Mouse (Mus musculus) myocyte (in vitro differentiated cells): Measurements from ENCODE around the gene Pkp1. TPM values are rescaled to one million over a fixed set of nuclear protein-coding genes. Genes with fewer than 3 reads are reported as not detected.

Source experiments
- H3K27me3 ChIP-seq: one replicate; pipeline ENCODE4 v1.6.1; 2011; ENCODE audit not compliant: control insufficient read depth, insufficient read depth, insufficient read length
- H3K36me3 ChIP-seq: one replicate; pipeline ENCODE4 v1.6.1; 2011; ENCODE audit not compliant: control insufficient read depth, insufficient read depth
- H3K4me2 ChIP-seq: one replicate; pipeline ENCODE4 v1.6.1; 2011; ENCODE audit warnings: low read depth, control low read depth
- H3K4me3 ChIP-seq: one replicate; pipeline ENCODE4 v1.5.1; 2011; ENCODE audit warnings: mild to moderate bottlenecking, control low read depth, moderate library complexity
- H3K79me2 ChIP-seq: one replicate; pipeline ENCODE4 v1.6.1; 2011; ENCODE audit not compliant: control insufficient read depth, insufficient read depth
- H3ac ChIP-seq: one replicate; pipeline ENCODE4 v1.6.1; 2011; ENCODE audit not compliant: control insufficient read depth, insufficient read length
- CEBPB ChIP-seq: IDR thresholded peaks from 2 replicates; pipeline ENCODE4 v1.6.1; 2011; ENCODE audit warnings: mild to moderate bottlenecking, moderate library complexity; ENCODE audit not compliant: poor library complexity, insufficient read depth, severe bottlenecking
- E2F4 ChIP-seq: IDR thresholded peaks from one replicate; pipeline ENCODE4 v1.6.1; 2011; ENCODE audit warnings: mild to moderate bottlenecking, control low read depth, moderate library complexity; ENCODE audit not compliant: insufficient read depth
- MAX ChIP-seq: IDR thresholded peaks from one replicate; pipeline ENCODE4 v1.6.1; 2011; ENCODE audit warnings: low read depth, mild to moderate bottlenecking, control low read depth
- MYOD1 ChIP-seq, 3 experiments: IDR thresholded peaks; one replicate each; pipeline ENCODE4 v1.6.1; 2011; ENCODE audit warnings: control low read depth in 2 of 3, low read depth in 2 of 3, mild to moderate bottlenecking in 2 of 3, moderate library complexity in 1 of 3; ENCODE audit not compliant: insufficient read length in 2 of 3, control insufficient read depth in 1 of 3
- MYOG ChIP-seq, 3 experiments: IDR thresholded peaks; one replicate each; pipeline ENCODE4 v1.6.1; 2011; ENCODE audit warnings: control low read depth in 2 of 3, low read depth in 2 of 3, mild to moderate bottlenecking in 2 of 3; ENCODE audit not compliant: insufficient read length in 2 of 3, control insufficient read depth in 1 of 3, insufficient read depth in 1 of 3
- POLR2A ChIP-seq: IDR thresholded peaks from one replicate; pipeline ENCODE4 v1.6.1; 2011; ENCODE audit warnings: low read depth, mild to moderate bottlenecking, control low read depth, moderate library complexity; ENCODE audit not compliant: insufficient read length
- POLR2AphosphoS2 ChIP-seq: IDR thresholded peaks from one replicate; pipeline ENCODE4 v1.6.1; 2011; ENCODE audit warnings: low read depth, control low read depth; ENCODE audit not compliant: insufficient read length
- REST ChIP-seq: IDR thresholded peaks from one replicate; pipeline ENCODE4 v1.6.1; 2011; ENCODE audit warnings: mild to moderate bottlenecking, control low read depth, moderate library complexity; ENCODE audit not compliant: insufficient read depth, insufficient read length
- TCF12 ChIP-seq: IDR thresholded peaks from one replicate; pipeline ENCODE4 v1.6.1; 2011; ENCODE audit warnings: mild to moderate bottlenecking, control low read depth; ENCODE audit not compliant: poor library complexity, insufficient read depth, severe bottlenecking
- TCF3 ChIP-seq: IDR thresholded peaks from one replicate; pipeline ENCODE4 v1.6.1; 2011; ENCODE audit warnings: low read depth, control low read depth; ENCODE audit not compliant: insufficient read length
- USF1 ChIP-seq: IDR thresholded peaks from one replicate; pipeline ENCODE4 v1.6.1; 2011; ENCODE audit warnings: low read depth, mild to moderate bottlenecking, control low read depth, moderate library complexity
- polyA plus RNA-seq: library from polyadenylated mRNA; unstranded; fragments of >200 nt; fragmentation: generic; extraction: Trizol; gene quantifications from one replicate; pipeline ENCODE4 v1.2.1, GENCODE M21; 2012; ENCODE audit warnings: missing spikeins

Pkp1 gene
- polyA plus RNA-seq, 1 experiment = 74.8 TPM

- TF ChIP-seq USF1 (no peak), MAX (peak; percentile 49), POLR2AphosphoS2 (peak; percentile 65), MYOG (IDR thresholded peaks at IDR 0.05; ENCODE audit: control insufficient read depth in 1 of 3, insufficient read depth in 1 of 3, insufficient read length in 2 of 3, low read depth in 2 of 3) (peak in 1 of 3 experiments; percentile 21), MYOD1 (IDR thresholded peaks at IDR 0.05; ENCODE audit: control insufficient read depth in 1 of 3, insufficient read length in 2 of 3, low read depth in 2 of 3) (peak in 2 of 3 experiments; percentile 37 to 66)
- Histone ChIP-seq H3K4me2 (peak overlapping the region; percentile 89), H3K4me3 (peak overlapping the region; percentile 8), H3K79me2 (peaks cover 43% of the 10 kb centered on the region), H3K27me3 (no peaks in the 10 kb centered on the region), H3ac (no peak overlapping the region), H3K36me3 (peaks cover 59% of the 10 kb centered on the region)
Observed at GRCm38 (mm10) chr1:135852044-135852756, 66.8 kb downstream of the Pkp1 start.

GRCm38 (mm10) chr1:135850722-135851512, 68.1 kb downstream of the Pkp1 start:
- peak overlapping the region; percentile 89 for H3K4me2 ChIP-seq
- H3K36me3 ChIP-seq = peaks cover 60% of the 10 kb centered on the region

GRCm38 (mm10) chr1:135847611-135848351, 71.2 kb downstream of the Pkp1 start:
- H3K36me3 ChIP-seq = peaks cover 48% of the 10 kb centered on the region
- peak overlapping the region; percentile 89 for H3K4me2 ChIP-seq
- no peaks in the 10 kb centered on the region for H3K27me3 ChIP-seq

More at GRCm38 (mm10) chr1:135850722-135851512, 68.1 kb downstream of the Pkp1 start:
- Histone ChIP-seq H3K27me3 (no peaks in the 10 kb centered on the region), H3K79me2 (peaks cover 56% of the 10 kb centered on the region), H3K4me3 (peak overlapping the region; percentile 8), H3ac (no peak overlapping the region)
- TF ChIP-seq TCF12 = no peak
- TF ChIP-seq TCF3 = no peak
- TF ChIP-seq MYOG (IDR thresholded peaks at IDR 0.05; ENCODE audit: control insufficient read depth in 1 of 3, insufficient read depth in 1 of 3, insufficient read length in 2 of 3, low read depth in 2 of 3) = no peak
- TF ChIP-seq POLR2AphosphoS2 = peak; percentile 70
- no peak for TF ChIP-seq E2F4
- TF ChIP-seq POLR2A = peak; percentile 29
- no peak for TF ChIP-seq REST
- TF ChIP-seq USF1 = no peak
- TF ChIP-seq MYOD1 (IDR thresholded peaks at IDR 0.05; ENCODE audit: control insufficient read depth in 1 of 3, insufficient read length in 2 of 3, low read depth in 2 of 3) = no peak

GRCm38 (mm10) chr1:135847139-135847562, 71.9 kb downstream of the Pkp1 start:
- Histone ChIP-seq H3K79me2 (peaks cover 75% of the 10 kb centered on the region), H3K4me2 (peak overlapping the region; percentile 89), H3ac (no peak overlapping the region), H3K27me3 (no peaks in the 10 kb centered on the region), H3K4me3 (peak overlapping the region; percentile 29), H3K36me3 (peaks cover 44% of the 10 kb centered on the region)
- peak; percentile 36 for TF ChIP-seq POLR2A
- TF ChIP-seq MYOG (IDR thresholded peaks at IDR 0.05; ENCODE audit: control insufficient read depth in 1 of 3, insufficient read depth in 1 of 3, insufficient read length in 2 of 3, low read depth in 2 of 3) = no peak
- peak; percentile 71 for TF ChIP-seq POLR2AphosphoS2
- TF ChIP-seq CEBPB = no peak
- TF ChIP-seq TCF12 = no peak

More at GRCm38 (mm10) chr1:135847611-135848351, 71.2 kb downstream of the Pkp1 start:
- TF ChIP-seq TCF12 (no peak), MYOD1 (IDR thresholded peaks at IDR 0.05; ENCODE audit: control insufficient read depth in 1 of 3, insufficient read length in 2 of 3, low read depth in 2 of 3) (no peak), POLR2AphosphoS2 (peak; percentile 68), E2F4 (no peak), POLR2A (peak; percentile 52)
- Histone ChIP-seq H3K79me2 (peaks cover 70% of the 10 kb centered on the region), H3ac (peak overlapping the region; percentile 17), H3K4me3 (peak overlapping the region; percentile 29)

GRCm38 (mm10) chr1:135846632-135847031, 72.4 kb downstream of the Pkp1 start:
- Histone ChIP-seq H3K27me3 (no peaks in the 10 kb centered on the region), H3K36me3 (peaks cover 39% of the 10 kb centered on the region), H3ac (no peak overlapping the region), H3K79me2 (peaks cover 72% of the 10 kb centered on the region), H3K4me3 (peak overlapping the region; percentile 29), H3K4me2 (peak overlapping the region; percentile 89)
- peak; percentile 50 for TF ChIP-seq POLR2A
- TF ChIP-seq MAX = no peak
- TF ChIP-seq REST = no peak
- TF ChIP-seq POLR2AphosphoS2 = peak; percentile 53
